Mouse (Mus musculus): Measurements from ENCODE around the gene Parp14.
"Not testable (repeated sequence)": the region's sequence is repeated elsewhere in the genome, so short reads cannot be mapped to it uniquely, and the experiment has no call there.

Parp14 gene

DNA sequence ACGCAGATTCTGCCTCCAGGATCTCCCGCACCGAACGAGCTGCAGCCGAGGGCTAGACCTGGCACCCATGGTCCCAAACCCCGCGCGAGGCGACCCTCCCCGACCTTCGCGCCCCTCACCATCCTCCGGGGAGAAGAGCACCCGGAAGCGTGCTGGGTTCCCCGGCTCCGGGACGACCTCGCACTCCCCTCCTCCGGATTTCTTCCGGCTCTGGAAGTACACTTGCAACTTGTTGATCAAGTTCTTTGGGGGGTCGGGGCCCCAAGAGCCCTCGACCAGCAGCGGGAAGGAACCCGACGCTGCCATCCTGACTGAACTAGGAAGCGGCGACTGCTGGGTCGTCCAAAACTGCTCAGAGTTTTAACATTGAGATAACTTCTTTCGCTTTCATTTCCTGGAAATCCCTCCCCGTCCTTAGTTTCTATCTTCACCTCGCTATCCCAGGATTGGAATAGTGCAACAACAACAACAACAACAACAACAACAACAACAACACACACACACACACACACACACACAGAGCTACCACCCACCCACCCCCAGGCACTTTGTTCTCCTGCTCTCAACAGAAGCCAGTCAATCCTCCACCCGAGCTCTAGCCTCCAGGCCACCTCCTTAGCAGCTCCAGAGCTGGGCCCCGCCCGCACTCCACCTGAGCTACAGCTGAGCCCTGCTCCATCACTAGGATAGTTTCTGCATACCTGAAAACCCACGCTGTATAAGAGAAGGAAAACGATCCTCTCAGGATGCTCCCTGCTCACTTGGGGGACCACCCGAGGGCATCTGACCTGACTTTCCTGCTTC lies at the start of gene Parp14:
Gene Parp14 (minus strand): TSS at position 497 of the 804 bp plus-strand sequence.
- DNase-seq = peak; percentile 49 to 59

DNA sequence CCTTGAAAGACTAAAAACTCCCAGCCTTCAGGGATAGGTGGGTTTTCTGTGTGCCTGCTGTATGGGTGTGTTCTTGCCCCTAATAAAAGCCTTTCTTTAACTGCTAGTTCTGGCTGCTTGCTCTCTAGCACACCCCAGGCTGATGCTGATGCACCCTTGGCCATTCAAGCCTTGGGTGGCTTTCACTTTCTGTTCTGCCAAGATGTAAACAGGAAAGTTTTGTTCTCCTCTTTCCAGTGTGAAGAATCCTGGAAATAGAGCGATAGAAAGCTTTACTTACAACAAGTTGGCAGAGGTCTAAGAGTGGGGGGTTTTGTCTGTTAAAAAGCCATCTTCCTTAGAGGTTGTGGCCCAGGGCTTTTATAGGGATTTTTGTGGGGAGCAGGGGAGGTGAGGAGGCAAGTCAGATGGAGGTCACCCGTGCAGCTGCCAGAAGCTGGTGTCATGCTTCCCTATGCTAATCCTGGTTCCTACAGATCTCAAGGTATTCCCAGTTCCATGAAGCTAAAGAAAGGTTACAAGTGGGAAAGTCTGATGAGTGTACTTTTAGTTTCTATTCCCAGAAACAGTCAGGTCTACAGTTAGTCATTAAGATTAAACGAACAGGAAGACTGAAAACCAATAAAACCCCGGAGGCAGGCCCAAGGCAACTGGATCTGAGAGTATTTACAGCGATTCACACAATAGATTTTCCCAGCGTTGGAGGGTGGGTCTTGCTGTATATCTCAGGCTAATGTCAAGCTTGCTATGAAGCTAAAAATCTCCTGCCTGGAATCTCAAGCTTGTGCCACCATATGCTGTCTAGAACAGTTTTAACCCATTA lies 47.6 kb upstream of the Parp14 start:
- DNase-seq = peak in 1 of 2 experiments; percentile 33

DNA sequence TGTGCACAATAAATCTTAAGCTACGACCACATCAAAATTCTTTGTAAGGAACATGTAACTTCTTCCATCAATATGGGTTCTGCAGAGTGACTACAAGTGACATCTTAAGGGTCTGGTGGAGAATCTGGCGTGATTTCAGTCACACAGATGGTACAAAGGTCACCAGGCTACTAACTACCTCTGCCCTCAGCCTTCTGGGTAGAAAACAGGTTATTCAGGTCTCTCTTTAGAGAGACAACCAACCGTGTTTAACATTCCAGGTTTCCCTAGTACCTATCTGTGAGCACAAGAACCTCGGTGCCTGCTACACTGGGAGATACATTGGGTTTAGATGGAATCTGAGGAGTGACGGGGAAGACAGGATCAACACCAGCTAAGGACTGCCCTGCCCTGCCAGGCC lies 43.0 kb upstream of the Parp14 start:
- DNase-seq = no peak

DNA sequence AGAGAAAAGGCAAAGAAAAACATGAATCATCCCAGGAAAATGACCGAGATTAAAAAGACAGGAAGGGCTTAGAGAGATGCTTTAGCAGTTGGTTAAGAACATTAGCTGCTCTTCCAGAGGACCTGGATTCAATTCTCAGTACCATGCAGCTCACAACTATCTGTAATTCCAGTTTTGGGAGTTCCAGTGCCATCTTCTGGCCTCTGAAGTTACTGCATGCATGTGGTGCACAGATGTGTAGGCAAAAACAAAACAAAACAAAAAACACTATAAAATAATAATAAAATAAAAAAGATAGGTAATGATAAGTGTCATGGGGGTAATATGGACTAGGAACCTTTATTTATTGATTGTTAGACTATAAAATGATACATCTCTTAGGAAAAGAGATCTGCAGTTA lies 42.2 kb upstream of the Parp14 start:
- DNase-seq = no peak

DNA sequence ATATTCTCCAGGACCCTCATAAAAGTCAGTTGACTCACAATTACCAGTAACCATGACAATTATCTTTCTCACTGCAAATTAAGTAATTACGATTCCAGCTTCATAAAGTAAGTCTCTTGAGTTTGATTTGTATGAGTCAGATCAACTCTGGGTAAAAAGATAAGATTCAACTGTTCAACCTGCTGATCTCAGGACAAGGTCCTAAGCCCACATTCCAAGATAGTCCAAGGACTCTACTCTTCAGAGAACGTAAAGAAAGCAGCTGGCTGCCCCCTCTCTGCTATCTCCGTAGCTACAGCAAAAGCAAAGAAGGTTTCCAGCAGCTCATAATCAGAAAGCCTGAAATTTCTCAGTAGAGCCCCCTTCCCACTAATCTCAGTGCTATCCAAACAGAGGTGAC lies 40.1 kb upstream of the Parp14 start:
- no peak for DNase-seq

DNA sequence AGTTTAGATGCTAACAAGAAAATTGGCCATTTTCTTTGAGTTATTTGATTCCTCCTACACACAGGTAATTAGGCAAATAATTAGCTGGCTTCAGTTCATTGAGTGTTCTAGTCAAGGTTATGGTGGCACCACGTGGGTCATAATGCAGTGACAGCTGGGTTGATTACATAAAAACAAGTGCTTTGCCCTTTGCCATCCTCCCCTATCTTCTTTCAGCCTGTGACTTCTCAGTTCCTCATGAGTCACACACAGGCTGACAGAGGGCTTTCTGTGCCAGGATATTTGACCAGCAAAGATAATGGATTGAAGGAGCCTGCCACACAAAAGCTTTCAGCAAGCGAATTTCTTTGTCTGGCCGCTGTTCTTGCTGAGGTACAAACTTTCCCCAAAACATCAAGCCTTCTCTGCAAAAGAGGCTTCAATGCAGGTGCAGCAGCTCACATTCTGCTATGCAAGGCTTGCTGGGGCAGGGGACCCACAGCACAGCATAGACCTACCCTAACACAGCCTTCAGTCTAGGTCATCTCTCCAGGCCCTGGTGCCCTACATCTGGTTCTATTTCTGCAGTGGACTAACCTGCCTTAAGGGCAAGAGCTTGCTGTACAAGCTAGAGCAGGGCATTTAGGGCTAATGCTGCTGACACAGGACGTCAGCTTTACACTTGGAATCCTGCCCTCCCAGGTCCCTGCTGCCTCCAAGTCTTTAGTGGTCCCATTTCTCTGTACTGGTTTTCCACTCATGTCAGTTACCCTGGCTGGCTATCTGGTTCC lies 36.3 kb upstream of the Parp14 start:
- DNase-seq = no peak

DNA sequence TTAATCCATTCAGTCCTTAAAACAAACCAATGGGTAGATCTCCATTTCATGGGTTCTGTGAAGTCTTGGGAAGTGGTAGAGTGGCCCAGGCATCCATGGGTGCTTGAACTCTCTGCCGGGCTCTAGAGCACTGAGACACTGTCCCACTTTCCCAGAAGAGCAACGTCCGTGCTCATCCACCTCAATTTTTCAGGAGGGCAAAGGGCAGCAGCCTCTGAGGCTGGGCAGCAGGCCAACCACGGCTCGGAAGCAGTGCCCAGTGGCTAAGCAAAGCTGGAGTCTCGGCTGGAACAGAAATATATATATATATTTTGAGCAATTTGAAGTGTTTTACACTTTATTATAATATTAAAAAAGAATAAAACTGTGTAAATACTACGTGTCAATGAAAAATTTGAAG lies 35.5 kb upstream of the Parp14 start:
- no peak for DNase-seq

DNA sequence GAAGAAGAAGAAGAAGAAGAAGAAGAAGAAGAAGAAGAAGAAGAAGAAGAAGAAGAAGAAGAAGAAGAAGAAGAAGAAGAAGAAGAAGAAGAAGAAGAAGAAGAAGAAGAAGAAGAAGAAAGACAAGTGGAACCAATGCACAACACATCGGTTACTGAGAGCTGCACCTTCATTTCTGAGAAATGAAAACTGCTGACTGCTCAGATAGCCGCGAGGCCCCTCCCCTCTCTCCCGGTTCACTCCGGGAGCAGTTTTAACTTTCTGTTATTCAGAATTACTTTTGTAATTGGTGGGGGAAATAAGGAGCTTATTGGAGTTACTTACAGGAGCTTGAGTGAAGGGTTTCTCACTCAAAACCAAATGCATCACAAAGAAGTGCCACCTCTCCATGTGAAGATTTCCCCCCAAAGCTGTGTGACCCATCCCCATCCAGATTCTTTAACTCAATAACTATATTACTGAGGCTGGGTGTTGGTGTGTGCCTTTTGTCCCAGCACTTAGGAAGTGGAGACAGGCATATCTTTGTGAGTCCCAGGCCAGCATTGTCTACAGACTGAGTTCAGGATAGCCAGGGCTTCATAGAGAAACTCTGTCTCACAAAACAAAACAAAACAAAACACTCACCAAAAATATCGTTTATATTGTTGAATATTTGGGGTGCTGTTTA lies 34.6 kb upstream of the Parp14 start:
- DNase-seq = no peak

DNA sequence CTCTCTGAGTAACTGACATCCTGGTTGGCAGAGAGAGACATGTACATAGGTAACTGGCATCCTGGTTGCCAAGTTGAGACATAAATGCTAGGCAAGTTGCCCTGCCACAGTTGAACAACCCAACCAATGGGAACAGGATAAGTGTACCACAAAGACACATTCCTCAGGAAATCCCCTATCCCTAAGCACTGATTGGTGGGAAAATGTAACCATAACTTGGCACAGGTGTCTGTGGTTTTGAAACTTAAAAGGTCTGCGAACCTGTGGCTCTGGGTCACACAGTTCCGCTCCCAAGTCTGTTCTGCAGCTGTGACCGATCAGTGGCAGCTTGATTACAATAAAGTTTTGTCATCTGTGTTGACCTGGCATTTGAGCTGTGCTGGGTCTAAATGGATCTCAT lies 34.0 kb upstream of the Parp14 start:
- peak in 1 of 2 experiments; percentile 25 for DNase-seq

DNA sequence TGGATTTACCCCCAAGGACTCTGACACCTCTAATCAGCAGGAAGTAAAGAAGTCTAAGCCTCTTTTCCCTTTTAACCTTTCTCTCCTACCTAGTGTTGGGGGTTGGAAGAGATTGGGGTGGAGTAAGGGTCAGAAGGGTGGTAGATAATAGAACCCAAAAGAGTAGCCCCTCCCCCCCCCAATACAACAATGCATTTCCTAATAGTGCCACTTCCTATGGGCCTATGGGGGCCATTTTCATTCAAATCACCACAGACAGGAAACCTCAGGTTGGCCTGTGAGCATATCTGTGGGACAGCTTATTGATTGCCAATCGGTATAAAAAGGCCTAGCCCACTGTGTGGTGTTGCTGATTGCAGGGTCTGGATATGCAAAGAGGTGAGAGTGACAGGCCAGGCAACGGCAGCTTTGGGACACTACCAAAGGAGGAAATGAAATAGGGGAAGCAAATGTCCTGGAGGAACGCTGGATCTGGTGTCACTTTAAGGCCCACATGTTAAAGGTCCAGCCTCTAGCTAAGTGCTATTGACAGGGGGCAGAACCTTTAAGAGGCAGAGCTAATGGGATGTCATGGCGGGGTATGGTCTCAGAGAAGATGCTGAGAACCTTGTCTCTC lies 32.9 kb upstream of the Parp14 start:
- DNase-seq = no peak

DNA sequence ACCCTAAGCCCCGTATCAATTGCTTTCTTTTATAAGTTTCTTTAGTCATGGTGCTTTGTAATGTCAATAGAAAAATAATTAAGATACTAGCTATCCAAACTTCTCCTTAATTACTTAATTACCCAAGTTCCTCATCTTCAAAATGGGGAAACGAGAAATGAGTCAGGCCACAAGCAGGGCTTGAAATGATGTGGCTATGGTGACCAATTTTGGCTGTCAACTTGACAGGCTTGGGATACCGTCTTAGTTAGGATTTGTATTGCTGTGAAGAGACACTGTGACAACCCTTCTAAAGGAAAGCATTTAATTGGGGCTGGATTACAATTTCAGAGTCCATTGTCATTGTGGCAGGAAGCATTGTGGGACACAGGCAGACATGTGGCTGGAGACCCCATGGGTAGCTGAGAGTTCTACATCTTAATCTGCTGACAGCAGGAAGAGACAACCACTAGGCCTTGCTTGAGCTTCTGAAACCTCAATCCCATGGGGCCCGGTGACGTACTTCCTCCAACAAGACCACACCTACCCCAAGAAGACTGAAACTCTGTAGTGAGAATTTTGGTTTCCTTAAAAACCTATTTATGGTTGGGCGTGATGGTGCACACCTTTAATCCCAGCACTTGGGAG lies 31.8 kb upstream of the Parp14 start:
- DNase-seq = no peak

DNA sequence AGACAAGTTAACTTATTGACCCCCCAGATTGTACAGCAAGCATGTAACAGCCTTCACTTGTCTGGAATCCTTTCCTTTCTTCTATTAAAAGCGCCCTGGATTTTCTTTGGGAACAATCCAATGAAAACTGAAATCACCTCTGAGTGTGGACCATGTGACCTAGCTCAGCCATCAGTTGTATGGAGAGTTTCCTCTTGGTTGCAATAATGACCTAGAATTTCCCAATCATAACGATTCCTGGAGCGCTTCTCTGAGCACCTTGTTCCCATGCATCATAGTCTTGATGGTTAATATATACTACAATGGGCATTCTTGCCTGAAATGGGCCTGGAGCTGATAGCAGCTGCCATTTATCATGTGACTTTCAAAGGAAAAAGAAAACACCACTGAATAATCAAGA lies 29.2 kb upstream of the Parp14 start:
- no peak for DNase-seq

DNA sequence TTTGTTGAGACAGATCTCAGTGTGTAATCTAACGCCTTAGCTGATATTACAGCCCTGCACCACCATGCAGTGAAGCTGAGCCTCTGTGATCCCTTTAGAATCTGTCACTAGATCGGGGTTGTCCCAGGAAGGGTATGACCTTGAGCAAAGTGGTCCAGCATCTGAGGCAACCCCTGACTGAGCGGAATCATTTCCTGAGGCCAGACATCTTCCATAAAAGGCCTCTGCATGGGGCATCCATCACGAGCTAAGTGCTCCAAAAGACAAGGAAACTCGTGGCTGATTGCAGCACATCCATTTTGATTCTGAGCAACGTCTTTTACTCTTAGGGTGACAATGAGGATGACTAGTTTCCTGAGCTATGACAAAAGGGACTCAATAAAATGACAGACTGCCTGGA lies 23.7 kb upstream of the Parp14 start:
- no peak for DNase-seq

DNA sequence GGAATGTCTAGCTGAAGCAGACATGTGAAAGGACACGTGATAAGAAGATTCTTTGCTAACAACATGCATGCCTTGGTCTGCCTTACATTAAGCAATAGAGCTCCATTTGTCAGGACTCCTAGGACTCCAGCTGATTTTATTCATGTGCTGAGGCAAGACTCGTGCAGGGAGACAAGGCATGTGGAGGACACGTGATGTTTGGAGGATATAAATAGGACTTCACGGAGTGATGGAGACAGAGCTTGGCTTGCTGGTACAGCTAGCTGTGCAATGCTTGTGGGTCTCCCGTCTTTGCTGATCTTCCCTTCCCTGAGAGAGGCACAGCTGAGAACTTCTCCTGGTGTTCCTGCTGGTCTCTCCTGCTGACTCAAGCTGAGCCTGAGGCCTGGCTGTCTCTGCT lies 20.3 kb upstream of the Parp14 start:
- not testable (repeated sequence) for DNase-seq

DNA sequence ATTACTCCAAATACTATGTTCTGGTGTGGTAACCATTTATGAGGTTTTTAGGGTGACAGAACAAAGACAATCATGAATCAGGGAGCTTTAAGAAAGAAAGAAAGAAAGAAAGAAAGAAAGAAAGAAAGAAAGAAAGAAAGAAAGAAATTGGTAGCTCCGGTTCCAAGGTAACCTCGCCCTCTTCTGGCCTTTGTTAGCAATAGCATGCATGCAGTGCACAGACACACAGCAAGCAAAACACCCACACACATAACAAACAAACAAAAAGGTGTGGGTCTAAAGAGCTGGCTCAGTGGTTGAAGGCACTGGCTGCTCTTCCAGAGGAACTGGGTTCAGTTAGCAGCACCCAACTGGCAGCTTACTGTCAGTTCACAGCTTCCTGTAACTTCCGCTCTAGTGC lies 19.3 kb upstream of the Parp14 start:
- DNase-seq = no peak

DNA sequence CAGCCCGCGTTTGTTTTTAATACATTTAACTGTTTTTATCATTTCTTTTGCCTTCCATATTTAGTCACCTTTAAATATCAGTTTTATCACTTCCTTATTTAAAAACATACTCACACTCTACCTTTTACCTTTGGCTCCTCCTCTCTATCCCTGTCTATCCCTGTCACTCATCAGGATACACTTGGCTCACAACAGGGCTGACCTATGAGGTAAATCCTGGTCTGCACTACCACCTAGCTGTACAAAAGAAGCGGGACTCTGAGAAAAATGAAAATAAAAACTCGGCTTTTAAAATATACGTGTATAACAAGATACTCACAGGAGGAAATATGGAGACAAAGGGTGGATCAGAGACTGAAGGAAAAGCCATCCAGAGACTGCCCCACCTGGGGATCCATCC lies 17.6 kb upstream of the Parp14 start:
- DNase-seq = no peak

DNA sequence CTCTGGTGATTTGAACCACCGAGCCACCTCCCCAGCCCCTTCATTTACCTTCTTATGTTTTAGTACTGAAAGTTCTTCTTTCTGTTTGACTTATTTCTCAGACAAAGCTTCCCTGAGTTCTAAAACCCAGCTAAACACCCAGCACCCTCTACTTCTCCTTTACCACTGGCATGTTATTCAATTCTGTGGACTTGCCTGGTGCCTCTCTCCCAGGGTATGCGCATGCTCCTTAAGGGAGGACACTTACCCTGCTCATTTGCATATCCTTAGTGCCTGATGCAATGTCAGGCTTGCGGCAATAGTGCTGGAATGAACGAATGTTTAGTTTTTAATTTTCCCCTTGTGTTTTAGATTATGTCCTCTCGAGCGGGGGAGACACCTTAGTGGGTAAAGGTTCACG lies 16.8 kb upstream of the Parp14 start:
- no peak for DNase-seq

DNA sequence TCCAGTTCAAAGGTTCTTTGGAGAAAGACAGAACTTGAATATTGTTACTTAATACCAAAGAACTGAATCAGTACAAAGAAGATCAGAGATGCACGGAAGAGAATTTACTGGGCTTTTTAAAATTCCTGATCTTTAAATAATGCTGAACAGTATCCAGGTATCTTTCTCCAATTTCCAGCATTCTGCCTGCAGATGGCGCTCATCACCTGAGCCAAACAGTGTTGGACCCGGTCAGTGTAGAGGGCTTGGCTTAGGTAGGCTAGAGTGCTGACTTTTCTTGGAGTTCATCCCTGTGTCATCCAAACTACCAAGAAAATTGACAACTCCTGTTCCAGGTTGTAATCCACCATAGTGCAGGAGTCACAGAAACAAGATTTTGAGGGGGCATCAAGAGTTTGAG lies 3.1 kb upstream of the Parp14 start:
- peak in 1 of 2 experiments; percentile 28 for DNase-seq

DNA sequence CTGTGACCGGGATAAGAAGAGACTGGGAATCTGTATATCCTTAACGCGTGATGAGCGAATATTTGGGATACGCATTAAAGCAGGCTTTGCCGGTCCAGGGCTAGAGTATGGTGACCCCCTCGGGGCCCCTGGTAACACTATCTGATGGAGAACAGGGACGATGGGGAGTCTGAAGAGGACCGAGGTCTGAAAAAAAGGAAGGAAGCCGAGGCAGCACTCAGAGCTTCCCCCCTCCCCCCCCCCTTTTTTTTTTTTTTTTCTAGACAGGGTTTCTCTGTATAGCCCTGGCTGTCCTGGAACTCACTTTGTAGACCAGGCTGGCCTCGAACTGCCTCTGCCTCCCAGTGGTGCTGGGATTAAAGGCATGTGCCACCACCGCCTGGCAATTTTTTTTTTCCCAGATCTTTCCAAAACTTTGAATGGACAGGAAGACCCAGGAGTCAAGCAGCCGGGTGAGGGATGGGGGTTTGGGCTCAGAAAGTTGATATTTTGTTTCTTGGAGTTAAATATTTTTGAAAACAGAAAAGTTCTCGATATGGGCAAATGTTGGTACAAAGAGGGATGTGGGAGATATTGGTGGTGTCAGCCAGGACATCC lies 1.2 kb upstream of the Parp14 start:
- peak in 1 of 2 experiments; percentile 22 for DNase-seq

DNA sequence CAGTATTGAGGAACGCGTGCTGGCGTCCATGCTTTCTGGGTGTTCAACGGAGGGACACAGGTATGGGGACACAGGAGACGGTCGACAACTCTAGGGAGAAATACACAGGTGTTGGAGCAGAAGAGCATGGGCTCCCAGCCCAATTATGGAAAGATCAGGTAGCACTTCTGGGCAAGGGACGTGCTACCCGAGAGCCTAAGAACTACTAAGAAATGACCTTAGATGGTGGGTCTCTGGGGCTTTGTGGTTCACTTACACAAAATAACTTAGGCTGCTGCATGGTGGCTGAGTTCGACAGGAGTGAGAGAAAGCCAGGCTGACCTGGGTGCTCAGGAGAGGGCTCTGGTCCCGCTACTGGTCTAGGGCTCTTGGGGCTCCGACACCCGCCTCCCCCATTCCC lies 554 bp upstream of the Parp14 start:
- peak in 1 of 2 experiments; percentile 13 for DNase-seq

DNA sequence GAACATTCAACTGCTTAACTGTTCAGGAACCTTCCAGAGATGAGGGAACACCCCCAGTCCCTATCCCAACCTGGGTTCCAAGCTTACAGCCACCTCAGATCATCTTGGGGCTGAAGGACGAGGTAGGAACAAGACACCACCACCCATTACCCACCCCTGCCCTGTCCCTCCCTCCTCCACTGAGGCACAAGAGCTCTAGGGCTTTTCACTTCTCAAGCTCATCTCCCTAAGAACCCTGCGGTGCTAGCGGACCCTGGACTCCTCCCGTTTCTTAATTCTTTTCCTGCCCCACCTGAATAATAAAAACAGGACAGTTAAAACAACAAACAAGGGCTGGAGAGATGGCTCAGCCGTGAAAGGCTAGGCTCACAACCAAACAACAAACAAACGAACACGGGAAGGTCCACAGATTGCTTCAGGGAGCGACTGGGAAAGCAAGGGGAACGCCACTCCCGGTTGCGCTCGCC lies 730 bp downstream of the Parp14 start:
- peak in 1 of 2 experiments; percentile 9 for DNase-seq
